Mouse (Mus musculus) cerebellum, adult 8-10 months (tissue): Measurements from ENCODE around the gene Ets2.
"Not testable (repeated sequence)": the region's sequence is repeated elsewhere in the genome, so short reads cannot be mapped to it uniquely, and the experiment has no call there.

ENCODE experiments used
- DNase-seq: peaks from one replicate; pipeline ENCODE4 v3.0.0; 2022

Gene Ets2

GRCm38 (mm10) chr16:95736059-95736458 is 34.2 kb downstream of the Ets2 start:
- no peak for DNase-seq

- DNase-seq = no peak
These were observed 34.6 kb downstream of the Ets2 start for GRCm38 (mm10) chr16:95736470-95736869.

- no peak for DNase-seq
These were observed 37.6 kb downstream of the Ets2 start for GRCm38 (mm10) chr16:95739522-95739921.

- DNase-seq = no peak
These were observed 39.5 kb downstream of the Ets2 start for GRCm38 (mm10) chr16:95741358-95741757.

GRCm38 (mm10) chr16:95741915-95742739 is 40.3 kb downstream of the Ets2 start:
- no peak for DNase-seq

- DNase-seq = no peak
These were observed 40.8 kb downstream of the Ets2 start for GRCm38 (mm10) chr16:95742740-95743030.

- DNase-seq = no peak
These were observed 41.2 kb downstream of the Ets2 start for GRCm38 (mm10) chr16:95743104-95743503.

GRCm38 (mm10) chr16:95744771-95745170 is 42.9 kb downstream of the Ets2 start:
- DNase-seq = no peak

GRCm38 (mm10) chr16:95745685-95746084 is 43.8 kb downstream of the Ets2 start:
- no peak for DNase-seq

- no peak for DNase-seq
These were observed 44.7 kb downstream of the Ets2 start for GRCm38 (mm10) chr16:95746565-95746964.

- no peak for DNase-seq
These were observed 47.6 kb downstream of the Ets2 start for GRCm38 (mm10) chr16:95749291-95750103.

- DNase-seq = no peak
These were observed 48.3 kb downstream of the Ets2 start for GRCm38 (mm10) chr16:95750211-95750629.

- DNase-seq = no peak
These were observed 50.6 kb downstream of the Ets2 start for GRCm38 (mm10) chr16:95752502-95752901.

- DNase-seq = no peak
These were observed 51.4 kb downstream of the Ets2 start for GRCm38 (mm10) chr16:95753295-95753694.

- peak; percentile 82 for DNase-seq
These were observed 57.5 kb downstream of the Ets2 start for GRCm38 (mm10) chr16:95759151-95759987.

GRCm38 (mm10) chr16:95759988-95760391 is 58.1 kb downstream of the Ets2 start:
- DNase-seq = peak; percentile 76

- DNase-seq = no peak
These were observed 59.9 kb downstream of the Ets2 start for GRCm38 (mm10) chr16:95761742-95762141.

GRCm38 (mm10) chr16:95763201-95763600 is 61.3 kb downstream of the Ets2 start:
- DNase-seq = no peak

- DNase-seq = not testable (repeated sequence)
These were observed 62.2 kb downstream of the Ets2 start for GRCm38 (mm10) chr16:95764041-95764440.

GRCm38 (mm10) chr16:95766181-95766580 is 64.3 kb downstream of the Ets2 start:
- no peak for DNase-seq

- no peak for DNase-seq
These were observed 65.4 kb downstream of the Ets2 start for GRCm38 (mm10) chr16:95767246-95767645.

GRCm38 (mm10) chr16:95769066-95769995 is 67.5 kb downstream of the Ets2 start:
- DNase-seq = peak; percentile 57
